Mouse (Mus musculus) forebrain, embryonic 16.5 days (tissue): Measurements from ENCODE around the gene Ccl17. TPM values are rescaled to one million over a fixed set of nuclear protein-coding genes. Genes with fewer than 3 reads are reported as not detected.
"Not testable (repeated sequence)": the region's sequence is repeated elsewhere in the genome, so short reads cannot be mapped to it uniquely, and the experiment has no call there.

ENCODE experiments used
- ATAC-seq: fragments of 200-750 bp; cut with Nextera tagmentation; 2 replicates; pipeline ENCODE4 v1.8.0; 2017; ENCODE audit warnings: mild to moderate bottlenecking, moderate library complexity
- H3K27ac ChIP-seq: fragments of 300-500 bp; sonication (generic); 2 replicates; pipeline ENCODE4 v1.5.1; 2014; ENCODE audit warnings: low read length, control low read depth
- H3K27me3 ChIP-seq: fragments of 300-500 bp; sonication (generic); replicated peaks from 2 replicates; pipeline ENCODE4 v1.6.1; 2014; ENCODE audit warnings: low read length; ENCODE audit not compliant: control insufficient read depth, insufficient read depth
- H3K36me3 ChIP-seq: fragments of 300-500 bp; sonication (generic); 2 replicates; pipeline ENCODE4 v1.6.1; 2014; ENCODE audit not compliant: control insufficient read depth, insufficient read depth
- H3K4me1 ChIP-seq: fragments of 300-500 bp; sonication (generic); replicated peaks from 2 replicates; pipeline ENCODE4 v1.6.1; 2014; ENCODE audit warnings: low read length; ENCODE audit not compliant: control insufficient read depth, insufficient read depth
- H3K4me2 ChIP-seq: fragments of 300-500 bp; sonication (generic); 2 replicates; pipeline ENCODE4 v1.6.1; 2014; ENCODE audit warnings: mild to moderate bottlenecking, low read length, control low read depth
- H3K4me3 ChIP-seq: fragments of 300-500 bp; sonication (generic); replicated peaks from 2 replicates; pipeline ENCODE4 v1.5.1; 2014; ENCODE audit warnings: mild to moderate bottlenecking, low read length, control low read depth
- H3K9ac ChIP-seq: fragments of 300-500 bp; sonication (generic); replicated peaks from 2 replicates; pipeline ENCODE4 v1.6.1; 2014; ENCODE audit warnings: low read depth, low read length, control low read depth
- H3K9me3 ChIP-seq: fragments of 300-500 bp; sonication (generic); 2 replicates; pipeline ENCODE4 v1.6.1; 2016; ENCODE audit warnings: low read length; ENCODE audit not compliant: control insufficient read depth
- WGBS: fragments of 180-500 bp; shearing (Covaris S2); extraction: QIAGEN DNeasy Blood & Tissue Kit; methylation state at CpG from one replicate; pipeline ENCODE4 v1.1.7; 2014; 5-methylcytosine and 5-hydroxymethylcytosine counted together
- polyA plus RNA-seq: library from polyadenylated mRNA; unstranded; fragments of >200 nt; fragmentation: Nextera tagmentation; extraction: Ambion mirVana; gene quantifications from 2 replicates; pipeline ENCODE4 v1.2.1, GENCODE M21; 2015

The Ccl17 gene
- polyA plus RNA-seq, 1 experiment from 2014 or later: 0.77 TPM

DNA sequence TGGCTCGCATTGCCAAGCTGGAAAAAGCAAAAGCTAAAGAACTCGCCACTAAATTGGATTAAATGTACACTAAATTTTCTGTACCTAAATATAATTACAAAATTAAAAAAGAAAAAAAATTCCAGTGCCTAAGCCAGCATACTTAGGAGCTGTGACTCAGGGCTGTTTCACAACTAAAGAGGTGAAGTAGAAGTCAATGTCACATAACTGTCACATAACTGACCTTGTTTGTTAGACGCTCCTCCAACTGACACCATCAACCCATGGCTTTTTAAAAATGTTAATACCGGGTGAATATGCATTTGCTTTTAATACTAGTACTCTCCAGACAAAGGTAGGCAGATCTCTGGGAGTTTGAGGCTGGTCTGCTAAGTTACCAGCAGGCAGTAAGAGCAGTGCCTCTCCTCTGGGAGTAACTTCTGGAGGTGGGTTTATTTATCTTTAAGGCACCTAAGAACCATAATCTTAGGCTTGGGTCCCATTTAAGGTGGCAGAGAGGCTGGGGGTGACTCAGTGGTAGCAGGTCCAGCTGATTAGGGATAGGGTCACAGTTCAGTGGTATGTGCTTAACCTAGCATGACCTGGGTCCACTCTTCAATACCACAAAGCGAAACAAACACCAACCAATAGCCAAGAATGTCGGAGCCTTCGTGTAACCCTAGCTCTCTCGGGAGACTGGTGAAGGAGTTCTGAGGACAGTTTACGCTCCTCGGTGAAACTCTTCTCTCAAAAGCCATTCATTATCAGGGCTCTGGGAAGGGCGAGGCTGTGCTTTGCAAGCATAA is 26.4 kb downstream of the Ccl17 start:
- Histone ChIP-seq H3K27ac (no peak overlapping the region), H3K9ac (no peak overlapping the region), H3K9me3 (no peaks in the 10 kb centered on the region), H3K4me1 (peaks cover 22% of the 10 kb centered on the region), H3K27me3 (no peaks in the 10 kb centered on the region), H3K4me3 (no peak overlapping the region), H3K4me2 (peak overlapping the region; percentile 86), H3K36me3 (peaks cover 3% of the 10 kb centered on the region)
- no peak for ATAC-seq
- whole genome bisulfite sequencing: 81% methylated on average over 11 of the region's 11 CpGs

DNA sequence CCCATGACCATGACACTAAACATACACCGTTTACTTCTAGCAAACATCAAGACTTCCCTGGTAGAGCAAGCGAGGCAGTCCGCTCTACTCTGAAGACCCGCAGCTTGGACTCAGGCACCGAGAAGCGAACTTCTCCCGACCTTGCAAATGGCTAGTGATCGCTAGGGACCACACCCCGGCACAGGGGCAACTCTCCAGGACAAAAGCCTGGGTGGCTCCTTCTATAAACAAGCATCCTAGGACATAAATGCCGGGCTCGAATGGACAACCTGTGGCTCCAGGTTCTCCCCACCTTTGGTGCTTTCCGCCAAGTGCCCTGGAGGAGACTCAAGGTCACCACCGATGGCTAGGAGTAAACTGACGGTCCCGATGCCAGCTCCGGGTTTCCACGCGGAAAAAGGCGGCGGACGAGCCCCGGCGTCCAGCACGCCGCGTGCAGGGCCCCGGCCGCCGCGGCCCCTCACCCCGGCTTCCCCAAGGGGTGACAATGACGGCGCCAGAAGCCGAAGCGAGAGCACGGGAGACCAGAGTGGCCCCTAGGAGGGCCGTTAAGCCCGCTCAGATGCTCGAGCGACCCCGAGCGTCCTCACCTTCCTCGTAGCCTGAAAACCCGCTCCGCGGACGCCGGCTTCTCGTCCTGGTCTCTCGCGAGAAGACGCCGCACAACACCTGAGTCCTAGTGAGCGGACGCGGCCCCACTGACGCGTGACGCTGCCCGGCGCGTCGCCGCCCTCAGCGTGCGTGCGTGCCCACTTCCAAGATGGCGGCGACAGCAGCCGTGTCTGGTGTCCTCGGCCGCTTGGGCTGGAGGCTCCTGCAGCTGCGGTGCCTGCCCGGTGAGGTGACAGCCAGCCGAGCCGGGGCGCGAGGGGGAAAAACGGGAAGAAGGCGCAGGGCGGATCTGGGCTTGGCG is 27.7 kb downstream of the Ccl17 start, which contains the start of the genes Coq9 and Ciapin1:
Coq9 (plus strand) TSS at position 660 of the 913 bp plus-strand sequence.
Ciapin1 (minus strand) TSS at position 697 of the 913 bp plus-strand sequence.
- WGBS: under 1% methylated on average over 77 of the region's 82 CpGs
- Histone ChIP-seq H3K4me1 (peaks cover 16% of the 10 kb centered on the region), H3K27ac (peak within 1 kb of the TSS; percentile 93), H3K27me3 (no peaks in the 10 kb centered on the region), H3K4me2 (peak within 1 kb of the TSS; percentile 86), H3K9ac (peak within 1 kb of the TSS; percentile 97), H3K9me3 (no peaks in the 10 kb centered on the region), H3K36me3 (no peaks in the 10 kb centered on the region), H3K4me3 (peak within 1 kb of the TSS; percentile 87)
- peak; percentile 99 for ATAC-seq

DNA sequence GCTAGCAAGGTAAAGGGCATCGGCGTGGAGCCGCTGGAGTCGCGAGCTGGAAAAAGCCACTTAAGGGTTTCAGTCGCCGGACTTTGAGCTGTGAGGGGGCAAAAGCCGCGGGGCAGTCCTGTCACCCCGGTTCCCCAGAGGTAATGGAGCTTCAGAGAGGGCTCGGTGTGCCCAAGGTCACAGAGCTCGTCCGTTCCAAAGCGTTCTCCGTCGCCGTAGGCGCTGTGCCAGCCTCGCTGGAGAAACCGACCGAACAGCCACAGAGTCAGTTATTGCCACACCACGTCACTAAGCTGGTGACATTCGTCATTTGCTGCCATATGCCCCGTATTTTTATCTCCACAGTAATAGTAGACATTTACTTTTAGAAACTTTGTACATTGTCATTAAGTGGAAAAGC is 28.3 kb downstream of the Ccl17 start:
- Histone ChIP-seq H3K4me3 (peak overlapping the region; percentile 87), H3K27me3 (no peaks in the 10 kb centered on the region), H3K4me2 (peak overlapping the region; percentile 59), H3K36me3 (no peaks in the 10 kb centered on the region), H3K9ac (peak overlapping the region; percentile 97), H3K9me3 (no peaks in the 10 kb centered on the region), H3K27ac (peak overlapping the region; percentile 93), H3K4me1 (peaks cover 16% of the 10 kb centered on the region)
- WGBS: under 1% methylated on average over 24 of the region's 24 CpGs
- peak; percentile 49 for ATAC-seq

DNA sequence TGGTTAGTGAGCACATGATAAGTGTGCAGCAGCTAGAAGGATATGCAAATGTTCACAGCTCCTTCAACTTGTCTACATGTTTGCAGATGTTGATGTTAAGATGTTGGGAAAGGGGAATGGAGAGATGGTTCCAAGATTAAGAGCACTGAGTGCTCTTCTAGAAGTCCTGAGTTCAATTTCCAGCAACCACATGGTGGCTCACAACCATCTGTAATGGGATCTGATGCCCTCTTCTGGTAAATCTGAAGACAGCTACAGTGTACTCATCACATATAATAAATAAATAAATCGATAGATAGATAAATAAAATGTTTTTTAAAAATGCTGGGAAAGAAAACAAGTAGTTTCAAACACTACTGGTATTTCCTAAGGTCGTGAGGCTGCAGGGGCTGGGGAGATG is 30.9 kb downstream of the Ccl17 start:
- Histone ChIP-seq H3K9me3 (no peaks in the 10 kb centered on the region), H3K9ac (no peak overlapping the region), H3K4me3 (no peak overlapping the region), H3K27ac (no peak overlapping the region), H3K36me3 (no peaks in the 10 kb centered on the region), H3K4me2 (no peak overlapping the region), H3K4me1 (peaks cover 16% of the 10 kb centered on the region), H3K27me3 (no peaks in the 10 kb centered on the region)
- ATAC-seq: no peak
- 60% methylated on average over 2 of the region's 2 CpGs for WGBS

DNA sequence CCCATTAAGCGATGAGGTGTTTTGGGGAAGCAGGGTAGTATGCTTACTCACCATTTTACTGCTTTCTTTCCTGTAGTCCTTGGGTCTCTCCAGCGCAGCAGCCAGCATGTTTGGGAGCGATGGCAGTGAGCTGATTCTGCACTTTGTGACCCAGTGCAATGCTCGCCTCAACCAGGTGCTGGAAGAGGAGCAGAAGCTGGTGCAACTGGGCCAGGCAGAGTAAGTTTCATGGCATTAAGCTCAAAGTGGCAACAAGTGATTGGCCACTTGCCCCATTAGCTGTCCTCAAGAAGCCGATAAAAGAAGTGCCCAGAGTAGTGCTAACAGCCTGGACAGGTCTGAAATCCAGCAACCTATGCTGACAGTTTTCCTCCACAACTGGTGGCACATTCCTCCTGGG is 39.8 kb downstream of the Ccl17 start:
- Histone ChIP-seq H3K4me3 (no peak overlapping the region), H3K4me1 (no peaks in the 10 kb centered on the region), H3K27me3 (no peaks in the 10 kb centered on the region), H3K27ac (no peak overlapping the region), H3K9ac (no peak overlapping the region), H3K4me2 (no peak overlapping the region), H3K9me3 (no peaks in the 10 kb centered on the region), H3K36me3 (peaks cover 22% of the 10 kb centered on the region)
- WGBS: 93% methylated on average over 5 of the region's 5 CpGs
- no peak for ATAC-seq

DNA sequence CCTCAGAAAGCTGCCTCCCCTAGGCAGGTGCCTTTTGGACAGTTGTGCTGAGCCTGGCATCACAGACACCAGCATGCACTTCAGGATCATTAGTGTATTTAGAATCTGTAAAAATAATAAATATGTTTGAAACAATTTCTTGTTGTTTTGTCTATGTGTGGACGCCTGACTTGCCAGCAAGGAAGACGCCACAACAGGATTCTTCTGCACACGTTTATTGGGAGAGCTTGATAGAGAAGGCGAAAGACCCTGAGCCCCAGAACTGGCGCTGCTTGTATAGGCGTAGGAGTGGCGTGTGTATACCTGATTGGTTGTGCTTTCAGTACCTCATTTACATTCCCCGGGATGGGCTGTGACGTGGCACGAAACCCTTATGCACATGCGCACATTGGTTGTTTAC is 44.5 kb downstream of the Ccl17 start:
- not testable (repeated sequence) for H3K27me3 ChIP-seq, ATAC-seq, H3K4me3 ChIP-seq, H3K9me3 ChIP-seq, H3K9ac ChIP-seq, H3K4me2 ChIP-seq, H3K27ac ChIP-seq
- Histone ChIP-seq H3K4me1 (peaks cover 14% of the 10 kb centered on the region), H3K36me3 (peaks cover 23% of the 10 kb centered on the region)
- WGBS: 87% methylated on average over 11 of the region's 11 CpGs

DNA sequence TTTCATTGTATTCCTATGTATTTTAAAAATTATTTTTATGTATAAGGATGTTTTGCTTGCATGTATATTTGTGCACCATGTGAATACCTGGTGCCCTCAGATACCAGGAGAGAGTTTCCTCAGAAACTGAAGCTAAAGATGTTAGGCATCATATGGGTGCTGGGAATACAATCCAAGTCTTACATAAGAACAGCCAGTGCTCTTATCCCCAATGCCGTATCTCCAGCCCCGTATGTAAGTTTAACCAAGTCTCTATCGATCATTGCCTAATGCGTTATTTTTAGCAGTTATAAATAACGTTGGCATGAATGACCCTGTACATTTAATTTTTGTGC is 46.7 kb downstream of the Ccl17 start:
- Histone ChIP-seq H3K4me2 (no peak overlapping the region; the same call in 1 of the 2 replicates), H3K9me3 (no peaks in the 10 kb centered on the region), H3K9ac (no peak overlapping the region), H3K27ac (no peak overlapping the region), H3K27me3 (no peaks in the 10 kb centered on the region), H3K4me1 (peaks cover 14% of the 10 kb centered on the region), H3K36me3 (peaks cover 14% of the 10 kb centered on the region), H3K4me3 (peak overlapping the region; percentile 94)
- ATAC-seq: no peak
- WGBS: 31% methylated on average over 5 of the region's 5 CpGs

DNA sequence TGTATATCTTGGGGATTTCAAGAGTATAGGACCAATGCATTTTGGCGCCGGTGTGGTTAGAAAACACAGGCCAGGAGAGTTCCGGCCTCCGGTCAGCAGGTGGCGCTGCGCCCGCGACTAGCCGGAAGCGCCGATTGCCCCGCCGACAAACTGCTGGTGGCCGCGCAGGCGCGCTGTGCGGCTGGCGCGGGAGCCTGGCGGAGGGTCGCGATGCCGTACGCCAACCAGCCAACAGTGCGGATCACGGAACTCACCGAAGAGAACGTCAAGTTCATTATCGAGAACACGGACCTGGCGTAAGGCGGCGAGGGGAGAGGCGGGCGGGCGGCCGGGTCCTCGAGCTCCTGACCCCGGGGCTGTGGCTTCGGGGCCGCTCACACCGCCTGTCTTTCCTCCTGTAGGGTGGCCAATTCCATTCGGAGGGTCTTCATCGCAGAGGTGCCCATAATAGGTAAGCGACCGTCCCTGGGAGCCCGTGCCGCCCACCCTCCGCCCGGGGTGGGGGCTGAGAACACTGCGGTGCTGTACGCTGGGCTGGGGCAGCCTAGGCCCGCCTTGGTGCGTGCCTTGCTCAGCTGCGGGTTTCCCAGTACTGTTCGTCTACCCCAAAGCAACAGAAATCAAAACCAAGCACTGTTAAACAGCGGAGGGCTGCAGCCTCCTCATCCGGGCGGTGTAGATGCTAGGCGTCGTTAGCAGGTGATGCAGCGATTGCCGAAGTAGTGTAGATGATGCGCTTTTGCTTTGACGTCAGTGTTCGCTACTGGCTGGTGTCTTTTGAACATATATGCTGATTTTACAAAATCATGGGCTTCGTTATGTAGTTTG is 47.3 kb downstream of the Ccl17 start, which contains the start of gene Polr2c:
Polr2c (plus strand) TSS at position 105 of the 828 bp plus-strand sequence.
- Histone ChIP-seq H3K27me3 (no peaks in the 10 kb centered on the region), H3K9ac (peak within 1 kb of the TSS; percentile 93), H3K4me2 (peak within 1 kb of the TSS; percentile 90), H3K4me3 (peak within 1 kb of the TSS; percentile 94), H3K9me3 (no peaks in the 10 kb centered on the region), H3K4me1 (peaks cover 14% of the 10 kb centered on the region), H3K36me3 (peaks cover 12% of the 10 kb centered on the region), H3K27ac (peak within 1 kb of the TSS; percentile 72)
- WGBS: under 1% methylated on average over 65 of the region's 68 CpGs
- peak; percentile 86 for ATAC-seq
